19 mouse cellular contexts compared by ENCODE assay signal in the genomic region with DNA sequence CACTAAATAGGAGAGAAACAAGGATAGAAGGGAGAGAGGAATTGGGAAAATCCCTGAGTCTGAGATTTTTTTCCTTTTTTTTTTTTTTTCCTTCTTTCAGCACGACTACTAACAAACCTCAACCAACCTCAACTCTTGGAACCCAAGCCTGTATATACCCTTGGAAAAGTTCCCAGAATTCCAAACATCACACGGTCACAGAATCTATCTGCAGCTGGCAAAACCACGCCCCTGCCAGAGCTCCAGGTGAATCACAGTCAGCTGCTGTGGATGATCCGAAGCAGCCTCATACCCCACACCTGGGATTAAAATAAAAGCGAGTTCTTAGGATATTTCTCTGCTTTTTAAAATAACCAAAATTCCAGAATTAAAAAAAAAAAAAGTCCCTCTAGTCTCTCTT. TPM values are rescaled to one million over a fixed set of nuclear protein-coding genes. Genes with fewer than 3 reads are reported as not detected.
DNase-seq lines count a peak whose midpoint lies in the region; ATAC-seq and TF ChIP-seq lines count a peak whose summit lies in the region.
"Had no signal": no experiment of that assay in that cellular context is flagged by ENCODE, and none has a peak within 500 bp of the region (broad histone marks: within the 10 kb centered on the region; RNA-seq: fewer than 3 reads in every experiment).

No protein-coding gene starts in this region.

- ATAC-seq in heart, embryonic 11.5 days (replicated peaks; ENCODE audit: insufficient number of reproducible peaks, low FRiP score, low TSS enrichment): no peak
- ATAC-seq in heart, embryonic 12.5 days (ENCODE audit: insufficient number of reproducible peaks, low FRiP score): no peak
- no peak for ATAC-seq in kidney, embryonic 14.5 days (ENCODE audit: low FRiP score, low TSS enrichment)
- ATAC-seq in intestine, postnatal 0 days: no peak
- no peak for ATAC-seq in monocyte, adult 5-6 weeks (replicated peaks; ENCODE audit: insufficient number of reproducible peaks, low FRiP score, low TSS enrichment, poor library complexity, severe bottlenecking)

- H3K36me3 ChIP-seq in heart, embryonic 11.5 days (ENCODE audit: control insufficient read depth, insufficient read depth, low read length): no peaks in the 10 kb centered on the region
- H3K36me3 ChIP-seq in heart, embryonic 12.5 days: peaks cover 27% of the 10 kb centered on the region
- H3K36me3 ChIP-seq in kidney, embryonic 14.5 days (ENCODE audit: control insufficient read depth, insufficient read depth, low read length): no peaks in the 10 kb centered on the region
- peaks cover 16% of the 10 kb centered on the region; the same call in 1 of the 2 replicates for H3K36me3 ChIP-seq in intestine, postnatal 0 days (ENCODE audit: control insufficient read depth, insufficient read depth)
- H3K36me3 ChIP-seq: embryonic facial prominence, embryonic 13.5 days; midbrain, embryonic 12.5 days had no signal

- DNase-seq in kidney, adult 18-20 months: no peak
- peak; percentile 65 for DNase-seq in 3134 (ENCODE audit: extremely low read depth, insufficient read length, low spot score)
- DNase-seq in retina, postnatal 1 day: no peak
- DNase-seq: cerebellum, adult 9-10 months; gastrocnemius, postnatal 10 days; lung, embryonic 14.5 days; spleen, adult 18-20 months had no signal

- no peak overlapping the region for H3K9ac ChIP-seq in heart, embryonic 11.5 days (ENCODE audit: low read depth, low read length)
- no peak overlapping the region for H3K9ac ChIP-seq in heart, embryonic 12.5 days
- H3K9ac ChIP-seq in kidney, embryonic 14.5 days (ENCODE audit: low read depth, low read length): no peak overlapping the region
- H3K9ac ChIP-seq in intestine, postnatal 0 days (ENCODE audit: low read depth, low read length): no peak overlapping the region
- H3K9ac ChIP-seq: lung, embryonic 14.5 days; midbrain, embryonic 12.5 days had no signal

- no peaks in the 10 kb centered on the region for H3K27me3 ChIP-seq in heart, embryonic 11.5 days (ENCODE audit: control insufficient read depth, insufficient read depth, low read length)
- H3K27me3 ChIP-seq in heart, embryonic 12.5 days (replicated peaks): no peaks in the 10 kb centered on the region
- H3K27me3 ChIP-seq in kidney, embryonic 14.5 days (ENCODE audit: control insufficient read depth, insufficient read depth, low read length): peaks cover 15% of the 10 kb centered on the region
- no peaks in the 10 kb centered on the region for H3K27me3 ChIP-seq in intestine, postnatal 0 days (replicated peaks; ENCODE audit: control insufficient read depth, insufficient read depth, low read length)

- H3K27ac ChIP-seq in heart, embryonic 11.5 days (ENCODE audit: low read depth, low read length): no peak overlapping the region
- H3K27ac ChIP-seq in heart, embryonic 12.5 days (ENCODE audit: poor library complexity, severe bottlenecking): no peak overlapping the region
- no peak overlapping the region for H3K27ac ChIP-seq in kidney, embryonic 14.5 days (ENCODE audit: low read depth, low read length)
- H3K27ac ChIP-seq in intestine, postnatal 0 days (ENCODE audit: low read depth, low read length): no peak overlapping the region
- H3K27ac ChIP-seq: midbrain, embryonic 12.5 days had no signal

- H3K4me1 ChIP-seq in heart, embryonic 11.5 days (ENCODE audit: control insufficient read depth, insufficient read depth, low read length): peaks cover 37% of the 10 kb centered on the region
- H3K4me1 ChIP-seq in heart, embryonic 12.5 days (replicated peaks): peaks cover 42% of the 10 kb centered on the region
- H3K4me1 ChIP-seq in kidney, embryonic 14.5 days (ENCODE audit: control insufficient read depth, insufficient read depth, low read length): peaks cover 16% of the 10 kb centered on the region
- peaks cover 4% of the 10 kb centered on the region; the same call in 1 of the 2 replicates for H3K4me1 ChIP-seq in intestine, postnatal 0 days (replicated peaks; ENCODE audit: control insufficient read depth, insufficient read depth, low read length)

- no peak for TF ChIP-seq CTCF in intestine, postnatal 0 days (IDR thresholded peaks at IDR 0.05; ENCODE audit: low read depth)

- no peaks in the 10 kb centered on the region for H3K9me3 ChIP-seq in heart, embryonic 11.5 days (replicated peaks; ENCODE audit: control insufficient read depth, low read length)
- H3K9me3 ChIP-seq in heart, embryonic 12.5 days (replicated peaks): no peaks in the 10 kb centered on the region
- H3K9me3 ChIP-seq in kidney, embryonic 14.5 days (ENCODE audit: control insufficient read depth, low read length): no peaks in the 10 kb centered on the region
- no peaks in the 10 kb centered on the region for H3K9me3 ChIP-seq in intestine, postnatal 0 days (ENCODE audit: control insufficient read depth)
- H3K9me3 ChIP-seq: embryonic facial prominence, embryonic 13.5 days; hindbrain, embryonic 10.5 days; midbrain, embryonic 12.5 days had no signal

- peak overlapping the region; percentile 73 for H3K4me2 ChIP-seq in heart, embryonic 11.5 days
- no peak overlapping the region for H3K4me2 ChIP-seq in heart, embryonic 12.5 days
- H3K4me2 ChIP-seq in kidney, embryonic 14.5 days (replicated peaks; ENCODE audit: low read depth, low read length): 0 out of 2 replicates have a peak overlapping the region, but pooled peaks have one; percentile 57
- peak overlapping the region; percentile 52 for H3K4me2 ChIP-seq in intestine, postnatal 0 days (replicated peaks; ENCODE audit: low read depth)

- H3K4me3 ChIP-seq in heart, embryonic 11.5 days (ENCODE audit: low read depth, low read length): no peak overlapping the region
- H3K4me3 ChIP-seq in heart, embryonic 12.5 days: no peak overlapping the region
- H3K4me3 ChIP-seq in kidney, embryonic 14.5 days (ENCODE audit: low read length): no peak overlapping the region
- H3K4me3 ChIP-seq in intestine, postnatal 0 days (ENCODE audit: low read depth, low read length): no peak overlapping the region

- 45% methylated on average over 5 of the region's 5 CpGs for WGBS in heart, embryonic 11.5 days (ENCODE audit: insufficient replicate concordance)
- 47% methylated on average over 5 of the region's 5 CpGs for WGBS in heart, embryonic 12.5 days
- WGBS in kidney, embryonic 14.5 days: 50% methylated on average over 5 of the region's 5 CpGs
- WGBS in intestine, postnatal 0 days: 15% methylated on average over 5 of the region's 5 CpGs

RNA-seq across cellular contexts. Expression of gene Trhr2, which starts 18.2 kb away (rescaled TPM):
- polyA plus RNA-seq in heart, embryonic 11.5 days (2014; fragmentation: Nextera tagmentation; extraction: Ambion mirVana): not detected in 2 replicates
- polyA plus RNA-seq in heart, embryonic 12.5 days (2016; fragmentation: Nextera tagmentation; extraction: Ambion mirVana): not detected in 2 replicates
- polyA plus RNA-seq in kidney, embryonic 14.5 days (2014; fragmentation: Nextera tagmentation; extraction: Ambion mirVana): not detected in 2 replicates
- polyA plus RNA-seq in intestine, postnatal 0 days (2015; fragmentation: Nextera tagmentation; extraction: Ambion mirVana): not detected in 2 replicates
- total RNA-seq in monocyte, adult 5-6 weeks (2017): not detected in 3 replicates
- total RNA-seq: adrenal gland, postnatal 4 days; gastrocnemius, postnatal 10 days; heart, adult 18-20 months had no signal
- polyA plus RNA-seq: hindbrain, embryonic 10.5 days; lung, embryonic 14.5 days; midbrain, embryonic 12.5 days; stomach, embryonic 14.5 days; thymus, postnatal 0 days had no signal

RNA-seq across cellular contexts. Expression of gene Zc3h18, which starts 34.0 kb away (rescaled TPM):
- 22.2 and 26.8 TPM in 2 replicates for polyA plus RNA-seq in heart, embryonic 11.5 days (2014; fragmentation: Nextera tagmentation; extraction: Ambion mirVana)
- 41.4 and 43.0 TPM in 2 replicates for polyA plus RNA-seq in heart, embryonic 12.5 days (2016; fragmentation: Nextera tagmentation; extraction: Ambion mirVana)
- polyA plus RNA-seq in kidney, embryonic 14.5 days (2014; fragmentation: Nextera tagmentation; extraction: Ambion mirVana): 35.7 and 43.8 TPM in 2 replicates
- 24.0 and 26.1 TPM in 2 replicates for polyA plus RNA-seq in intestine, postnatal 0 days (2015; fragmentation: Nextera tagmentation; extraction: Ambion mirVana)
- 57.4 to 76.1 TPM (median 69.7 TPM) in 3 replicates for total RNA-seq in monocyte, adult 5-6 weeks (2017)
